Mouse (Mus musculus) midbrain, embryonic 11.5 days (tissue): ENCODE measurements at regions not wholly inside any gene's neighbourhood (a gene's known extent, or its start where the extent isn't known, plus 50 kb on each side); places are given as distances from the start of the nearest gene placed in this dataset.
A peak's percentile ranks its signal among the peaks of the same experiment; 100 is the strongest.

ENCODE experiments used
- ATAC-seq: fragments of 200-750 bp; cut with Nextera tagmentation; 2 replicates; pipeline ENCODE4 v1.8.0; 2017; ENCODE audit warnings: moderate TSS enrichment, moderate library complexity; ENCODE audit not compliant: low FRiP score
- DNase-seq: peaks from one replicate; pipeline ENCODE4 v3.0.0; 2015; ENCODE audit warnings: low spot score; ENCODE audit errors: missing footprints
- H3K27ac ChIP-seq: fragments of 300-500 bp; sonication (generic); 2 replicates; pipeline ENCODE4 v1.5.1; 2014; ENCODE audit warnings: low read depth, low read length
- H3K27me3 ChIP-seq: fragments of 300-500 bp; sonication (generic); 2 replicates; pipeline ENCODE4 v1.6.1; 2014; ENCODE audit warnings: mild to moderate bottlenecking, low read length, moderate library complexity, mixed read lengths; ENCODE audit not compliant: control insufficient read depth, insufficient read depth
- H3K36me3 ChIP-seq: fragments of 300-500 bp; sonication (generic); 2 replicates; pipeline ENCODE4 v1.6.1; 2014; ENCODE audit warnings: mild to moderate bottlenecking, low read length, moderate library complexity, mixed read lengths; ENCODE audit not compliant: control insufficient read depth, insufficient read depth
- H3K4me1 ChIP-seq: fragments of 300-500 bp; sonication (generic); 2 replicates; pipeline ENCODE4 v1.6.1; 2014; ENCODE audit warnings: low read length; ENCODE audit not compliant: control insufficient read depth, insufficient read depth
- H3K4me2 ChIP-seq: fragments of 300-500 bp; sonication (generic); 2 replicates; pipeline ENCODE4 v1.6.1; 2014; ENCODE audit warnings: mild to moderate bottlenecking, moderate library complexity
- H3K4me3 ChIP-seq: fragments of 300-500 bp; sonication (generic); 2 replicates; pipeline ENCODE4 v1.5.1; 2014; ENCODE audit warnings: low read depth, low read length
- H3K9ac ChIP-seq: fragments of 300-500 bp; sonication (generic); 2 replicates; pipeline ENCODE4 v1.6.1; 2014; ENCODE audit warnings: low read length
- H3K9me3 ChIP-seq: fragments of 300-500 bp; sonication (generic); 2 replicates; pipeline ENCODE4 v1.6.1; 2016; ENCODE audit warnings: low read length; ENCODE audit not compliant: control insufficient read depth
- WGBS: fragments of 180-500 bp; shearing (Covaris S2); extraction: QIAGEN DNeasy Blood & Tissue Kit; methylation state at CpG from one replicate; pipeline ENCODE4 v1.1.7; 2014; 5-methylcytosine and 5-hydroxymethylcytosine counted together

GRCm38 (mm10) chr10:122560001-122560695, 111.8 kb downstream of the Avpr1a start:
- Histone ChIP-seq H3K36me3 (no peaks in the 10 kb centered on the region), H3K4me3 (no peak overlapping the region), H3K27me3 (no peaks in the 10 kb centered on the region), H3K27ac (no peak overlapping the region), H3K4me2 (no peak overlapping the region), H3K9me3 (no peaks in the 10 kb centered on the region), H3K9ac (no peak overlapping the region), H3K4me1 (peaks cover 5% of the 10 kb centered on the region; the same call in 1 of the 2 replicates)
- DNase-seq (peak; percentile 41), ATAC-seq (no peak)
- WGBS: 87% methylated on average over 10 of the region's 10 CpGs

- ATAC-seq (no peak), DNase-seq (no peak)
- no peak overlapping the region for H3K27ac ChIP-seq
- peaks cover 5% of the 10 kb centered on the region; the same call in 1 of the 2 replicates for H3K4me1 ChIP-seq
- H3K9ac ChIP-seq: no peak overlapping the region
- H3K36me3 ChIP-seq: no peaks in the 10 kb centered on the region
- H3K27me3 ChIP-seq: no peaks in the 10 kb centered on the region
- H3K9me3 ChIP-seq: no peaks in the 10 kb centered on the region
- no peak overlapping the region for H3K4me3 ChIP-seq
- no peak overlapping the region for H3K4me2 ChIP-seq
- WGBS: 85% methylated on average over 3 of the region's 3 CpGs
Observed at GRCm38 (mm10) chr10:122561924-122562323, 113.6 kb downstream of the Avpr1a start.

- 83% methylated on average over 6 of the region's 6 CpGs for WGBS
- no peak overlapping the region for H3K4me3 ChIP-seq
- ATAC-seq (no peak), DNase-seq (peak; percentile 31)
- no peak overlapping the region for H3K4me2 ChIP-seq
- H3K36me3 ChIP-seq: no peaks in the 10 kb centered on the region
- H3K9me3 ChIP-seq: no peaks in the 10 kb centered on the region
- no peaks in the 10 kb centered on the region for H3K27me3 ChIP-seq
- H3K9ac ChIP-seq: no peak overlapping the region
- peaks cover 5% of the 10 kb centered on the region; the same call in 1 of the 2 replicates for H3K4me1 ChIP-seq
- H3K27ac ChIP-seq: no peak overlapping the region
Observed at GRCm38 (mm10) chr10:122562542-122562941, 114.2 kb downstream of the Avpr1a start.

- H3K9ac ChIP-seq: no peak overlapping the region
- DNase-seq (peak; percentile 82), ATAC-seq (peak; percentile 52; the same call in 1 of the 2 replicates)
- no peaks in the 10 kb centered on the region for H3K27me3 ChIP-seq
- H3K4me2 ChIP-seq: no peak overlapping the region
- no peaks in the 10 kb centered on the region for H3K9me3 ChIP-seq
- 45% methylated on average over 10 of the region's 10 CpGs for WGBS
- H3K4me3 ChIP-seq: no peak overlapping the region
- H3K36me3 ChIP-seq: no peaks in the 10 kb centered on the region
- H3K4me1 ChIP-seq: peaks cover 5% of the 10 kb centered on the region; the same call in 1 of the 2 replicates
- no peak overlapping the region for H3K27ac ChIP-seq
Observed at GRCm38 (mm10) chr10:122563973-122564372, 114.6 kb upstream of the Ppm1h start.

- no peak overlapping the region for H3K27ac ChIP-seq
- H3K36me3 ChIP-seq: no peaks in the 10 kb centered on the region
Observed at GRCm38 (mm10) chr10:122564473-122564872, 114.1 kb upstream of the Ppm1h start.

GRCm38 (mm10) chr10:122566601-122567000, 112.0 kb upstream of the Ppm1h start:
- no peak overlapping the region for H3K9ac ChIP-seq
- DNase-seq: no peak
- WGBS: 53% methylated on average over 4 of the region's 4 CpGs
- H3K4me1 ChIP-seq: peaks cover 5% of the 10 kb centered on the region; the same call in 1 of the 2 replicates
- no peaks in the 10 kb centered on the region for H3K36me3 ChIP-seq
- H3K27me3 ChIP-seq: no peaks in the 10 kb centered on the region
- no peak overlapping the region for H3K27ac ChIP-seq
- no peak overlapping the region for H3K4me2 ChIP-seq
- no peaks in the 10 kb centered on the region for H3K9me3 ChIP-seq
- no peak for ATAC-seq
- no peak overlapping the region for H3K4me3 ChIP-seq

More at GRCm38 (mm10) chr10:122564473-122564872, 114.1 kb upstream of the Ppm1h start:
- ATAC-seq (no peak), DNase-seq (no peak)
- 80% methylated on average over 10 of the region's 10 CpGs for WGBS
- Histone ChIP-seq H3K27me3 (no peaks in the 10 kb centered on the region), H3K4me3 (no peak overlapping the region), H3K9ac (no peak overlapping the region), H3K4me2 (no peak overlapping the region), H3K9me3 (no peaks in the 10 kb centered on the region), H3K4me1 (peaks cover 5% of the 10 kb centered on the region; the same call in 1 of the 2 replicates)

GRCm38 (mm10) chr10:122569546-122570202, 108.9 kb upstream of the Ppm1h start:
- Histone ChIP-seq H3K4me2 (no peak overlapping the region), H3K9me3 (no peaks in the 10 kb centered on the region), H3K36me3 (no peaks in the 10 kb centered on the region), H3K9ac (no peak overlapping the region), H3K27me3 (no peaks in the 10 kb centered on the region), H3K27ac (no peak overlapping the region), H3K4me1 (no peaks in the 10 kb centered on the region), H3K4me3 (no peak overlapping the region)
- WGBS: 82% methylated on average over 13 of the region's 13 CpGs
- ATAC-seq: 0 out of 2 replicates have a peak, but pooled peaks have one; percentile 33
- no peak for DNase-seq

GRCm38 (mm10) chr10:122570909-122571551, 107.5 kb upstream of the Ppm1h start:
- no peaks in the 10 kb centered on the region for H3K27me3 ChIP-seq
- H3K36me3 ChIP-seq: no peaks in the 10 kb centered on the region
- peak; percentile 27; the same call in 1 of the 2 replicates for ATAC-seq
- 19% methylated on average over 13 of the region's 13 CpGs for WGBS
- no peak overlapping the region for H3K27ac ChIP-seq
- DNase-seq: no peak
- no peak overlapping the region for H3K4me2 ChIP-seq
- H3K9ac ChIP-seq: no peak overlapping the region
- H3K4me1 ChIP-seq: no peaks in the 10 kb centered on the region
- H3K9me3 ChIP-seq: no peaks in the 10 kb centered on the region
- H3K4me3 ChIP-seq: no peak overlapping the region
